Comparison of ENCODE assay signal across 9 mouse cellular contexts in genomic region chr5:35918387-35918786, GRCm38 (mm10). TPM values are rescaled to one million over a fixed set of nuclear protein-coding genes. Genes with fewer than 3 reads are reported as not detected.
DNase-seq lines count a peak whose midpoint lies in the region; ATAC-seq lines count a peak whose summit lies in the region.
"Had no signal": no experiment of that assay in that cellular context is flagged by ENCODE, and none has a peak within 500 bp of the region (broad histone marks: within the 10 kb centered on the region; RNA-seq: fewer than 3 reads in every experiment).

No protein-coding gene starts in this region.

- no peaks in the 10 kb centered on the region for H3K27me3 ChIP-seq in heart, embryonic 13.5 days (replicated peaks)
- no peaks in the 10 kb centered on the region for H3K27me3 ChIP-seq in embryonic facial prominence, embryonic 10.5 days (replicated peaks; ENCODE audit: low read depth, poor library complexity, severe bottlenecking)
- no peaks in the 10 kb centered on the region for H3K27me3 ChIP-seq in hindbrain, embryonic 14.5 days (ENCODE audit: control insufficient read depth, insufficient read depth, low read length)
- H3K27me3 ChIP-seq in midbrain, embryonic 15.5 days (replicated peaks), result no peaks in the 10 kb centered on the region

- H3K9ac ChIP-seq in heart, embryonic 13.5 days, result peak overlapping the region; percentile 67
- H3K9ac ChIP-seq in hindbrain, embryonic 14.5 days, result peak overlapping the region; percentile 51
- no peak overlapping the region; the same call in 1 of the 2 replicates for H3K9ac ChIP-seq in midbrain, embryonic 15.5 days

- no peak for ATAC-seq in heart, embryonic 13.5 days (ENCODE audit: extremely low read depth, insufficient number of reproducible peaks, low FRiP score, low TSS enrichment)
- ATAC-seq in hindbrain, embryonic 14.5 days (ENCODE audit: low FRiP score), result peak; percentile 42; the same call in 1 of the 2 replicates
- peak; percentile 49 for ATAC-seq in midbrain, embryonic 15.5 days (replicated peaks)
- no peak for ATAC-seq in erythroid progenitor cell, adult 5-6 weeks (replicated peaks; ENCODE audit: low FRiP score, poor library complexity, severe bottlenecking)

- 16% methylated on average over 8 of the region's 8 CpGs for WGBS in heart, embryonic 13.5 days
- 31% methylated on average over 8 of the region's 8 CpGs for WGBS in embryonic facial prominence, embryonic 10.5 days
- 14% methylated on average over 8 of the region's 8 CpGs for WGBS in hindbrain, embryonic 14.5 days
- 18% methylated on average over 8 of the region's 8 CpGs for WGBS in midbrain, embryonic 15.5 days

- peaks cover 97% of the 10 kb centered on the region for H3K4me1 ChIP-seq in heart, embryonic 13.5 days
- peaks cover 93% of the 10 kb centered on the region for H3K4me1 ChIP-seq in embryonic facial prominence, embryonic 10.5 days
- peaks cover 78% of the 10 kb centered on the region for H3K4me1 ChIP-seq in hindbrain, embryonic 14.5 days (replicated peaks; ENCODE audit: control insufficient read depth, insufficient read depth, low read length)
- H3K4me1 ChIP-seq in midbrain, embryonic 15.5 days, result peaks cover 70% of the 10 kb centered on the region

- H3K27ac ChIP-seq in heart, embryonic 13.5 days (replicated peaks), result peak overlapping the region; percentile 99
- H3K27ac ChIP-seq in embryonic facial prominence, embryonic 10.5 days (replicated peaks), result peak overlapping the region; percentile 73
- peak overlapping the region; percentile 91 for H3K27ac ChIP-seq in hindbrain, embryonic 14.5 days
- H3K27ac ChIP-seq in midbrain, embryonic 15.5 days, result peak overlapping the region; percentile 76

- no peak for DNase-seq in heart, adult 18-20 months
- DNase-seq in embryonic facial prominence, embryonic 10.5 days (ENCODE audit: low spot score), result no peak
- DNase-seq in hindbrain, embryonic 14.5 days (ENCODE audit: low spot score), result peak; percentile 58
- no peak for DNase-seq in natural killer cell, adult 2 months (ENCODE audit: low spot score in 2 of 2)
- no peak for DNase-seq in urinary bladder, adult 18-20 months (ENCODE audit: low spot score in 2 of 2)
- DNase-seq: liver had no signal

- H3K4me2 ChIP-seq in heart, embryonic 13.5 days, result peak overlapping the region; percentile 33; the same call in 1 of the 2 replicates
- H3K4me2 ChIP-seq in hindbrain, embryonic 14.5 days (replicated peaks), result peak overlapping the region; percentile 13; the same call in 1 of the 2 replicates
- no peak overlapping the region for H3K4me2 ChIP-seq in midbrain, embryonic 15.5 days

- H3K9me3 ChIP-seq in heart, embryonic 13.5 days, result no peaks in the 10 kb centered on the region
- H3K9me3 ChIP-seq in embryonic facial prominence, embryonic 10.5 days, result no peaks in the 10 kb centered on the region
- H3K9me3 ChIP-seq in hindbrain, embryonic 14.5 days (ENCODE audit: control insufficient read depth, low read length), result no peaks in the 10 kb centered on the region
- no peaks in the 10 kb centered on the region for H3K9me3 ChIP-seq in midbrain, embryonic 15.5 days

- H3K36me3 ChIP-seq in heart, embryonic 13.5 days, result peaks cover 2% of the 10 kb centered on the region; the same call in 1 of the 2 replicates
- no peaks in the 10 kb centered on the region for H3K36me3 ChIP-seq in embryonic facial prominence, embryonic 10.5 days (replicated peaks)
- H3K36me3 ChIP-seq in hindbrain, embryonic 14.5 days (replicated peaks; ENCODE audit: control insufficient read depth, insufficient read depth), result no peaks in the 10 kb centered on the region
- no peaks in the 10 kb centered on the region for H3K36me3 ChIP-seq in midbrain, embryonic 15.5 days (replicated peaks)

- H3K4me3 ChIP-seq in heart, embryonic 13.5 days, result no peak overlapping the region
- no peak overlapping the region for H3K4me3 ChIP-seq in embryonic facial prominence, embryonic 10.5 days
- H3K4me3 ChIP-seq in hindbrain, embryonic 14.5 days (replicated peaks; ENCODE audit: low read length), result no peak overlapping the region
- H3K4me3 ChIP-seq in midbrain, embryonic 15.5 days, result no peak overlapping the region

RNA-seq across cellular contexts. Expression of gene Afap1, which starts 25.3 kb away (rescaled TPM):
- 24.9 and 26.9 TPM in 2 replicates for polyA plus RNA-seq in heart, embryonic 13.5 days (2015; fragmentation: Nextera tagmentation; extraction: Ambion mirVana)
- total RNA-seq in heart, adult 18-20 months (2021), result 10 to 100 TPM; 16.9 to 19.2 TPM
- 26.6 and 26.8 TPM in 2 replicates for polyA plus RNA-seq in embryonic facial prominence, embryonic 10.5 days (2016; fragmentation: Nextera tagmentation; extraction: Ambion mirVana)
- 70.8 and 72.3 TPM in 2 replicates for polyA plus RNA-seq in hindbrain, embryonic 14.5 days (2014; fragmentation: Nextera tagmentation; extraction: Ambion mirVana)
- 71.1 and 76.9 TPM in 2 replicates for polyA plus RNA-seq in midbrain, embryonic 15.5 days (2015; fragmentation: Nextera tagmentation; extraction: Ambion mirVana)
- 1.3 and 2.9 TPM in 2 replicates for total RNA-seq in erythroid progenitor cell, adult 5-6 weeks (2015; ENCODE audit: low replicate concordance)
- total RNA-seq in erythroid progenitor cell, adult 5-6 weeks (2017; ENCODE audit: low replicate concordance), result 0.90 and 1.9 TPM in 2 replicates

Comparison
In these comparisons a context has a peak if more than half of its experiments do, and no peak if none do; other contexts are left out.
1. ATAC-seq: peak in hindbrain, embryonic 14.5 days (single experiment) and midbrain, embryonic 15.5 days (single experiment); none in heart, embryonic 13.5 days (single experiment) and erythroid progenitor cell, adult 5-6 weeks (single experiment).
2. Peak in every context shown above with its lines, with median percentiles within 50 percentile points of each other: H3K27ac ChIP-seq.